Mouse (Mus musculus): ENCODE measurements around the gene Gm49361.
"Not testable (repeated sequence)": the region's sequence is repeated elsewhere in the genome, so short reads cannot be mapped to it uniquely, and the experiment has no call there.

Gm49361 gene

DNA sequence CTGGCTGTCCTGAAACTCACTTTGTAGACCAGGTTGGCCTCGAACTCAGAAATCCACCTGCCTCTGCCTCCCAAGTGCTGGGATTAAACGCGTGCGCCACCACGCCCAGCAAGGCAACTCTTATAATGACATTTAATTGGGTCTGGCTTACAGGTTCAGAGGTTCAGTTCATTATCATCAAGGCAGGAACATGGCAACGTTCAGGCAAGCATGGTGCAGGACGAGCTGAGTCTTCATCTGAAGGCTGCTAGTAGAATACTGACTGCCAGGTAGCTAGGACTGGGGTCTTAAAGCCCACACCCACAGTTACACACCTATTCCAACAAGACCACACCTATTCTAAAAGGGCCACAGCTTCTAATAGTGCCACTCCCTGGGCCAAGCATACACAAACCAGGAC is 57.8 kb downstream of the Gm49361 start:
- not testable (repeated sequence) for DNase-seq

DNA sequence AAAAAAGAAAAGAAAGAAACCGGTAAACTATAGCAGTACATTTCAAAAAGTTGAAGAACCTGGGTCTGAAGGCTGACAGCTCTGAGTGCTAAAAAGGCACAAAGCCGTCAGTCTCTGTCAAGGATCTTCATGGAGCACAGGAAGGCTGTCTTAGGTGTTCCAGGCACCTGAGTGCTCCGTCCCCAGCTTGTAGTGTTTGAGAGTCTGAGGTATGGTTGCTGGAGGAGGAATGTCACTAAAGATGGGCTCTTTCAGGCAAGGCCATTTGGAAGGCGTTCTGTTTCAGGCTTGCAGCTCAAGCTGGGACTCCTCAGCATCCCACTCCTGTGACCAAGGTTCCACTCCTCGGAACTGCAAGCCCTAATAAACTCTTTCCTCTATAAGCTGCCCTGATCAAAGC is 58.5 kb downstream of the Gm49361 start:
- DNase-seq = no peak

DNA sequence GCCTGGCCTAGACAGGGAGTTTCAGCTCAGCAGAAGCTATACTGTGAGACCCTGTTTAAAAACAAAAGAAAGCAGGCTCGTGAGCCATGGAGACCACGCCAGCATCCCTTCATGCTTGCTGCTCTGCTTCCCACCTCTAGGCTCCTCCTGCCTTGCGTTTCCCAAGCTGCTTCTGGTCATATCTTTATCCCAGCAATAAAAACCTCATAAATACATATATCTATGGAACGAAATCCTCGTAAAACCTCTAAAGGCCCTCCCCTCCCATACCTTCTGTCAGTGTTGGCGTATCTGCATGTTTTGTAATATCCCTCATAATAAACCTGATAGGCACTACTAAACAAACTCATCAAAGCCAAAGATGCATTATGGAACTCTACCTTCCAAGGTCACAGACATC is 59.3 kb downstream of the Gm49361 start:
- DNase-seq = no peak

DNA sequence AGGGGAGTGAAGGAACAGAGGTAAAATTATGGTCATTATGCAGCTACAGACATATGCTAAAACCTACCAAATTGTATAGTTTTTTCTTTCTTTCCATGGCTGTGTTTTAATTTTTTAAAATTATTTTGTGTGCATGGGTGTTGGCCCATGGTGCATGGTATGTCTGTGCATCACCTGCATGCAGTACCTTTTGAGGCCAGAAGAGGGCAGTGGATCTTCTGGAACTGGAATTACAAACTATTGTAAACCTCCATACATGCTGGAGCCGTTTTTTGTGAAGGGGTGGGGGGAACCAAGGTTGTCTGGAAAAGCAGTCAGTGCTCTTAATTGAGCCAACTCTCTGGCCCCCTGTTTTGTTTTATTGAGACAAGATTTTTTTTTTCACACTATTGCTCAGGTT is 61.3 kb downstream of the Gm49361 start:
- DNase-seq = no peak

DNA sequence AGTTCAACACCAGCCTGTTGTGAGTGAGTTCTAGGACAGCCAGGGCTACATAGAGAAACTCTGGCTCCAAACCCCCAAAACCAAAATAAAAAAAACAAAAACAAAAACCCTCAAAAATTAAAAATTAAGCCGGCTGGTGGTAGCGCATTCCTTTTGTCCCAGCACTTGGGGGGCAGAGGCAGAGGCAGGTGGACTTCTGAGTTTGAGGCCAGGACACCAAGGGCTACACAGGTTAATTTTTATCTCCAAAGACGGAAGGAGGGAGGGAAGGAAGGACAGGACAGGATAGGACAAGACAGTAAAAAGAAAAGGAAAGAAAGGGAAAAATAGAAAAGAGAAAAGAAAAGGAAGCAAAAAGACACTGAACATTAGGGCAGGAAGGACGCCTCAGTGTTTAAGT is 63.2 kb downstream of the Gm49361 start:
- DNase-seq = no peak

DNA sequence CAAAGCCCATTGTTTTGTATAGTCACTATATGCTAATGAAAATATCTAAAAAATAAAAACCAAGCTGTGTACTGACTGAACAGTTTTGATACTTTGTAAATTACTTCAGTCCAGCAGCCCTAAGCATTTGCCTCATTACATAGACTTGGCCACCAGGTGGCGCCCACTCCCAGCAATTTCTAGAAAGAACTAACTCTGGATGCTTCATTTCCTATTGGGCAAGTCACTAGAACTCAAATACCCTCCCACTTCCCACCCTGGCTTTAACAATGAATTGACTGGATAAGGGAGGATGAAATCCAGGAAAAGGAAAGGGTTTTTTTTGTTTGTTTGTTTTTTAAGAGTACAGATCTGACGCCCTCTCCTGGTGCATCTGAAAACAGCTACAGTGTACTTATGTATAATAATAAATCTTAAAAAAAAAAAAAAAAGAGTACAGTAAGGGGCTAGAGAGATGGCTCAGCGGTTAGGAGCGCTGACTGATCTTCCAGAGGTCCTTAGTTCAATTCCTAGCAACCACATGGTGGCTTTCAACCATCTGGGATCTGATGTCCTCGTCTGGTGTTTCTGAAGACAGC is 65.9 kb downstream of the Gm49361 start:
- peak; percentile 78 for DNase-seq

DNA sequence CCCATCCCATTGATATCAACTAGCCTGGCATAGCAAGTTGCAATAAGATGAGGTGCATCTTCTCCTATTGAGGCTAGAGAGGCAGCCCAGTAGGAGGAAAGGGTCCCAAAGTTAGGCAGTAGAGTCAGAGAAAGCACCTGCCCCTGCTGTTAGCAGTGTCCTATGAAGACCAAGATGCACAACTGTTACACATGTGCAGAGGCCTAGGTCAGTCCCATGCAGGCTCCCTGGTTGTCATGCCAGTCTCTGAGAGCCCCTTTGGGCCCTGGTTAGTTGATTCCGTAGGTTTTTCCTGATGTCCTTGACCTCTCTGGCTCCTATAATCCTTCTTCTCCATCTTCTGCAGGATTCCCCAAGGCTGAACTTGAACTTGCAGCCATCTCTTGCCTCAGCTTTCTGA is 66.4 kb downstream of the Gm49361 start:
- no peak for DNase-seq

DNA sequence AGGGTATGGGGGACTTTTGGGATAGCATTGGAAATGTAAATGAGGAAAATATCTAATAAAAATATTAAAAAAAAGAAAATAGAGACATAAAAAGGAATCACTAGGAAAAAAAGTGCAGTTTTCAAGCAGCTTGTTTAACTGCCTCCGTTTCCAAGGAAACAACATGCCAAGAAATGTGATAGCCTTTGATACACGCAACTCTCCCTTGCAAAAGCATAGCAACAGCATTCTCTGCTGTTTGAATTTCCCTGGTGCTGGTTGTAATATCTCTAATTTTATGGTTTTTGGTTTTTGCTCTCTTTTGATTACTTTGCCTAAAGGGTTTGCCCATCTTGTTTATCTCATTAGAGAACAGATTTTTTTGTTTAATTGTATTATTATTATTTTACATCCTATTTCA is 70.4 kb downstream of the Gm49361 start:
- DNase-seq = no peak

DNA sequence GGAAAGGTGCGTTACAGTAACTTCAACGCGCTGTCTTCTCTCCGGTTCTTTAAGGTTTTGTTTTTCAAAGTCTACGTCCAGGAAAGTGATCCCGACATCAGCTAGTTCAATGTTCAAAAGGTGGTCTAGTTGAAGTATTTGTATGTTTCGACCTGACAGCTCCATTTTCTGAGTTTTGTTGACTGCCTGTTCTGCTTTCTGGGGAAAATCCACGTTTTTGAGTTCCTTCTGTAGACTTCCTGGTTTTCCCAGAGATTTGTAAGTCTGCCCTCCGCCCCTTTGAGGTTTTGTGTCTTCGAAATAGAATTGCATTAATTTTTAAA is 80.3 kb downstream of the Gm49361 start:
- DNase-seq = no peak

DNA sequence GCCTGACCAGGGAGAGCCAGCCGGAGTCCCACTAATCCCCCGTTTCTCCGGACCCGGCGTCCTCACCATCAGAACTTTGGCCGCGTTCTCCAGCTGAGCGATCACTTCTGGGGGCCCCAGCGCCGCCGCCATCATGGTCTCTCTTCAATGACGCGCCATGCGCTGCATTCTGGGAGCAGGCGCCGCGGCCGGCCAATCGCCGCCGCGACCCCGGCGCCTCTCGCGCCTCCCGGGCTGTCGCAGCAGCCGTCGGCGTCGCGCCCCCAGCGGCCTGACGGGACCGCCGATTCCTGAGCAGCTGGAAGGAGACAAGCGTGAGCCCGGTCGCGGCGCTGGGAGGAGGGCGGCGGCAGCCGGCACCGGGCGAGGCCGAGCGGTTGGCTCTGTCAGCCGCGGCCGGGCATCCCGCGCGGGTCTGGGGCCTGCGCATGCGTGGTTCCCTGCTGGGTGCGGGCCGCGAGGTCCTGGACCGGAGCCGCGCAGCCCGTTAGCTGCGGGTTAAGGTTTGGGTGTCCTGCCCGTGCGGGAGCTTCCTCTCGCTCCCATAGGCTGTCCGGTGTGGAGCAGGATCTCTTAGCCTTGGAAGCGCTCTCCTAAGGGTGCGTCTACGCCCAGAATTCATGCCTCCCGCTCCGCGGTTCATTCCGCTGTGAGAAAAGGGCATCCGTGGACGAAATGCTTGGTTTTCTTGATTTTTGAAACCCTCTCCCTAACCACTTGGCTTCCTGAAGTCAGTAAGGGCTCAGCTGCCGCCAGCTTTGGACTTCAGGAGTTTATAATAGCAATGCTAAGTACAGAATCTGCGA is 80.9 kb downstream of the Gm49361 start, which contains the start of gene Xpo4:
Gene Xpo4, minus strand, starts transcription at position 609 of the 806 bp plus-strand sequence.
- peak; percentile 88 for DNase-seq

DNA sequence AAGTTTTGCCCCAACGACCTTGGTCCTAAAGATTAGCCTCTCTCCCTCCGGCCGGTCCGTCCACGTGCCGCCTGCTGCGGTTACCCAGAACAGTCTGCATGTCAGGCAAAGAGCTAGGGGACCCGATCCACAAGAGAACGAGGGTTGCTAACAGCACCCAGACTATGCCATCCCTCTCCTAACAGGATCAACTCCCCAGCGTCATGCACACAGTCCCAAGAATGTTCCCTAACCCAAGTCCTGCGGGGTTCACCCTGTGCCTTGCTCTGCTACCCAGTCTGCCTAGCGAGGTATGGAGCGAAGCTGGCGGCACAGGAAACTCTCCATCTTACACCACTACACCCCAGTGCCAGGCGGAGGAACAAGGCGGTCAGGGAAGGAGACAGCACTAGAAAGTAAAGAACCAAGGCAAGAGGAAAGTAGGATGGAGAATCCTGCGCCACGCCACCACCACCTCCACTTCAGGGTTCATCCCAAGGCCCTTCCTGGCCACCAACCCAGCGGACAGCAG is 81.5 kb downstream of the Gm49361 start:
- no peak for DNase-seq

DNA sequence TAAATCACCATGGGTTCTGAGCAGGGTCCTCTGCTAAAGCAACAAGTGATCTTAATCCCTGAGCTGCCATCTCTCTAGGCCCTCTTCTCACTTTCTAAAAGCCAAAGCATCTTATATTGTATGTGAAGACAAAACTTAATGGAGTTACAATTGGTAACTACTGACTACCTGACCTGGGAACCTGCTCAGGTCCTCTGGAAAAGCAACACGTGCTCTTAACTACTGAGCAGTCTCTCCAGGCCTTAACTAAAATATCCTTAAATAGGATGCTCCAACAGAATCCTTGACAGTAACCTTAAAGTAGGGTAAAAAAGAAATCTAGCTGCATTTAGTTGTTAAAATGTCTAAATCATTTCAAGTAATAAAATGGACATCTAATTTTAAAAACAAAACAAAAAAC is 82.3 kb downstream of the Gm49361 start:
- DNase-seq = no peak

DNA sequence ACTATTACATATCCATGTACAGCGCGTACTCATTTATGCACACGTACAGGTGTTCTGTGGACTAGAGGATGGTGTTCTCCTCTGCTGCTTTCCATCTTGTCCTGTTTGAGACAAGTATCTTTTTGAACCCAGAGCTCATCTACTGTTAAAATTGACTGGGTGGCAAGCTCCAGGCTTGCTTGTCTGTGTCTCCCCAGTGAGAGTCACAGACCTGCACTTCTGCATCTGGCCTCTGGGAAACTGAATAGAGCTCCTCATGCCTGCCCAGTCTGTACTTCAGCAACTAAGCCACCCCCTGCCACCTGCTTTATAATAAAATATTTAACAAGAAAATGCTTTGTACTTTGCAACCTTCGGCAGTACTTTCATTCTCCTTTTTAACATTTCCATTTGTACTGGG is 87.6 kb downstream of the Gm49361 start:
- DNase-seq = no peak

DNA sequence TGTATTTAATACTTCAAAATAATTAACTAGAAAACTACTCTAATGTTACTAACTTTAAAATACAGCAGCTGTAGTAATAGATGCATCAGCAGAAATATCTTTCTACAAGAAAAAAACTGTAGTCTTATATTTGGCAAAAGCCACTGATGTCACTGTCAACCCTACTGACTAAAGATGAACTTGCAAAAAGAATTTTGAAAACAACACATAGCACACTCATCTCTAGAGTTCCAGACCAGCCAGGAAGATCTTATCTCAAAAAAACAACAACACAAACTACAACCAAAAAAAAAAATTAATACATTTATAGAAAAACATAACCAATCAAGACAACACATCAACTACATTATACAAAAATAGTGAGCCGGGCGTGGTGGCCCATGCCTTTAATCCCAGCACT is 88.4 kb downstream of the Gm49361 start:
- DNase-seq = no peak

DNA sequence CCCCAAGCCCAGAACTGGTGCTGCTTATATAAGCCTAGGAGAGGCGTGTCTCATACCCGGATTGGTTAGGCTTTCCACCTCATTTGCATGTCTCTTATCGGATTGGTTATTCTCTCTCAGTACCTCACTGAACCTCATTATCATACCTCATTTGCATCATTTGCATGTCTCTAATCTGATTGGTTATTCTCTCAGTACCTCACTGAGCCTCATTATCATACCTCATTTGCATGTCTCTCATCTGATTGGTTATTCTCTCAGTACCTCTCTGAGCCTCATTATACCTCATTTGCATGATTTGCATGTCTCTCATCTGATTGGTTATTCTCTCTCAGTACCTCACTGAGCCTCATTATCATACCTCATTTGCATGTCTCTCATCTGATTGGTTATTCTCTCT is 89.4 kb downstream of the Gm49361 start:
- not testable (repeated sequence) for DNase-seq

DNA sequence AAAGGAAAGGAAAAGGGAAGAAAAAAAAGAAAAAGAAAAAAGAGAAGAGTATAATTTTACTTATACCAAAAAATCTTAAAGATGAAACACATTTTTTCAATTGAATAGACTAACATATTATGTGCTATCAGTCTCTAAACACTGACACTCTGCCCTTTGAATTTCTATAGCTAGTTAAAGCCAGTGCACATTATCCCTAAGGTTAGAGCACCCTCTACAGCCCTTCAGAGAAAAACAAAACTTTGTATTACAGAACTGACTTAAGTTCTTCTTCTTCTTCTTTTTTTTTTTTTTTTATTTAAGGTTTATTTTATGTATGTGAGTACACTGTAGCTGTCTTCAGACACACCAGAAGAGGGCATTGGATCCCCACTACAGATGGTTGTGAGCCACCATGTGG is 96.4 kb downstream of the Gm49361 start:
- DNase-seq = no peak

DNA sequence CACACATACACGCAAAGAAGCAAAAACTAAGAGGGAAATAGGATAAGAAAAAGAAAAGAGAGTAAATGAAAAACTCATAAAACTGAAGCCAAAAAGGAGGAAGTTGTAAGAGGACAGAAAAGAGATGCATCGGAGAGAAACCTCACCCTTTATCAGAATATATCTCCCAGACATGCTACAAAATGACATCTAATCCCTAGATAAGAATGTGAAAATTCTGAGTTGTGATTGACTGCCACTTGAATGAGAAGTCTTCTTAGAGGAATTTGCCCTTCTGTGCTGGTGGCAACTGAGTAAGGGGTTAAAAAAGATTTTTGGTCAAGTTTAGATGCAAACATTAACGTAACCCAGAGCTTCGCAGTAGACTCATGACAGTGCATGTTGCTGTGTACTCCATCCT is 99.7 kb downstream of the Gm49361 start:
- no peak for DNase-seq

DNA sequence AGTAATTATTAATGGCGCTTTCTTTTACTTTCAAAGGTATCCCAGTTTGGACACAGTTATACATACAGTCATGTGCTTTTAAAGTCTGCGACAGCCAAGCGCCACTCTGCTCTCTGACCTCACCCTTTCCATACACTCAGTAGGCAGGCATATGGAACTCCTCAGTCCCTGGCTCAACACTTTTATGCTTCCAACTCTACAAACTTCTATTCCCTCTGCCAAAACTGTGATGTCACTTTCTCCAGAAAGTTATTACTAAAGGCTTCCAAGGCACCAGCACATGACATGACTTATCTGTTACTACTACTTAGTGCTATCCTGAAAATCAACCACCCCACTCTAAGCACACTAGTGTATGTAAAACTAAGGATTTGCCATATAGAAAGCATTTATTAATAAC is 106.8 kb downstream of the Gm49361 start:
- DNase-seq = no peak

DNA sequence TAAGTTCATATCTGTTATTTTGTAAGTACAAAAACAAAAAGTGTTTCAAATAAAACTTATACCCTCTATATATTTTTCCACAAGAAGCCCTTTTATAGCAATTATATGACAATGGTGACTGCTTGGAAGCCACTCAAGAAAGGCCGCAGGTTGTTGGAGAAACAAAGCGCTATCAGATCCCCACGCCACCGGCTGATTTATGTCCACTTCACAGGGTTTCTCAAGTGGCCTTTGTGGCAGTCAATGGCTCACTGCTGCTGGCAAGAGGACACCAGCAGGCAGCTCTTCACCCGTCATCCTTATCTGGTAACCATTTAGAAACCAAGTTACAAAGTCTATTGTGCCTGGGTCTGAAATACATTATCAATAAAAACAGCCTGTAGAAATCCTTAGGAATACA is 111.8 kb downstream of the Gm49361 start:
- DNase-seq = no peak

DNA sequence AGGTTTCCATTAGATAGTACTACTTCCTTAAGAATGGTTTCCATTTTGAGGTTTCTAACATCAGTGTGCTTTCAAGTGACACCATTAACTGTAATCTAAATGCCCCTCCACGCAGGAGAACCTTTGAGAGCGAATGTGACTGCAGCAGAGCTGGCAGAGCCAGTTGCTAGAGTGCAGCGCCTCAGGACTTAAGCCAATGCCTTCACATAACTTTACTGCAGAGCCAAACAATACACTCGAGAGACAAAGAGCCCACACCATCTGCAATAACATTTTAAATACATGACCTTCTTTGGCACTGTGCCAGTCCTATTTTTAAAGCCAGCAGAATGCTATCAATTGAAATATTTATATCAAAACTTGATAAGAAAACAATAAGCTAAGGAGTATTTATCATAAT is 116.3 kb downstream of the Gm49361 start:
- DNase-seq = no peak

DNA sequence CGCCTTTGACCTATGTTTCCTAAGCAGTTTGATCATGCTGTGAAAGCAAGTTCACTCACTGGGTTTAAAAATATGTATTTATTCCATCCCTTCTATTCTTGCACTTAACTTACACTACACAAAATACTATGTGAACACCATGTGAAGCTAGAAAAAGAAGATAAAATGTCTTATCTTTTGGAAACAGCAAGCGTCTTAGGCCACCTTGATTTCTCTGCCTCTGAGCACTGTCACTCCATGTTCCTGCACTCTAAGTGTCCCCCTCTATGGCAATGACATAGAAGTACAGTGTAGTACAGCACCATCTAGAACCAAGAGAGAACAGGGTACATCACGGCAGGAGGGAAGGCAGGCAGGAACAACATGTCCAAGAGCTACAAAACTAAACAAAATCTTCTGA is 123.0 kb downstream of the Gm49361 start:
- no peak for DNase-seq

DNA sequence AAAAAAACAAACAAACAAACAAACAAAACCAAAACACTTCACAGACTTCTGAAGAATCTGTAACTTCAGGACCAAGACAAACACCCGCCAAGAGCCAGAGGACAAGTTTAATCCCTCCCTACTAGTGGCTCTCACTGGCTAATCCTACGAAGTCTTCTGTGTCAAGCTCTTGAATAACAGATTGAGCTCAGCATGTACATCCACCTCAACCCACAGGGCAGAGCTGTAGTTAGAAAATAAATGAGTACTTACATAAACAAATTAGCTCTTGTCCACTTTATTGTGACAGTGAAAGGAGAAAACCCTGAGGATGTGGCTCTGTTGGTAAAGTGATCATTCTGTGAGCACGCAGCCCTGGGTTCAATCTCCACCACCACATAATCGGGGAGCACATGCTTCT is 124.2 kb downstream of the Gm49361 start:
- DNase-seq = no peak

DNA sequence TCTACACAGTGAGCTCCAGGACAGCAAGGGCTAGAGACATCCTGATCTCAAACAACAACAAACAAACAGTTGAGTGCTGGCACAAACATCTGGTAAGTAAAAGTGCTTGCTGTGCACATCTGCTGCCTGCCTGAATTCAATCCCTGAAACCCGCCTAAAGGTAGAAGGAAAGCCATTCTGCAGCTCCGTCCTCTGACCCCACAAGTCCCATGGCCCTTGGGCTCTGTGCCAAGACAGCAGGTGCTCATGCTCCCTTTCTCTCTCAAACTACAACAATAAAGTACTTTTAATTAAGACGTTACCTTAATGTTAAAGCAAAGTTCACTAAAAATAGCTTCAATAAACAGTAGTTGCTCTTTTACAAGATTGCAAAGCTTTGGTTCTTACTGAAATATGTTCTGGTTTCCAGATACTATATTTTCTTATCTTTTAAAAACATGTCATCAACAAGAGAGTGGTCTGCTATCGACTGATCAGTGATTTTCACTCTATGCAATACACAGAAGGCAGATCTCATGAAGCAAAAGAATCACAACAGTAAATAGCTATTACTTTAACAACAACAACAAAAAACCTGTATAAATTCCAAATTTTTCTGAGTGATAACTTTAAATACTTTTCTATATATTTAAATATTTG is 125.2 kb downstream of the Gm49361 start:
- DNase-seq = no peak

DNA sequence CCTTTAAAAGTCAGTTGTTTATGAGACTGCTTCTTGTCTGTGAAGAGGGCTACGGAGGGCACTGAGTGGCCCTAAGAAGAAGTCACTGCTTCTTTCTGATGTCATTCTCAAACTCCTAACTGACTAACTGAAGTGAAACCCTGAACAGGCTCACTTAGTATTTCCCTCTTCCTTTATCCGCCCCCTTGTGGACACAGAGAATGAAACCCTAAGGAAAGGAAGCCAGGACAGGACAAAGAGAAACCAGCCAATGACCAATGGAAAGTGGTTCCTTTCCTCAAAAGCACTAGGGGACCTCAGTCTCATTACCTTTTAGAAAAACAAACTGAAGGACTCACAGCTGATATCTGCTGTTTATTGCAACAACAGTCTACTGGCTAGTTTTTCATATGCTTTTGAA is 126.4 kb downstream of the Gm49361 start:
- DNase-seq = peak; percentile 43

All from right cerebral cortex, adult 18-20 months (tissue).